Mouse (Mus musculus) forebrain, embryonic 15.5 days (tissue): ENCODE results near the gene Tnfsf8. TPM values are rescaled to one million over a fixed set of nuclear protein-coding genes. Genes with fewer than 3 reads are reported as not detected.

Experiments
- ATAC-seq: fragments of 200-750 bp; cut with Nextera tagmentation; replicated peaks from 2 replicates; pipeline ENCODE4 v1.8.0; 2017; ENCODE audit warnings: mild to moderate bottlenecking, moderate TSS enrichment, moderate library complexity
- H3K27ac ChIP-seq: fragments of 300-500 bp; sonication (generic); replicated peaks from 2 replicates; pipeline ENCODE4 v1.5.1; 2015; ENCODE audit warnings: mild to moderate bottlenecking, inconsistent platforms
- H3K27me3 ChIP-seq: fragments of 300-500 bp; sonication (generic); 2 replicates; pipeline ENCODE4 v1.6.1; 2015; ENCODE audit warnings: inconsistent platforms
- H3K36me3 ChIP-seq: fragments of 300-500 bp; sonication (generic); 2 replicates; pipeline ENCODE4 v1.6.1; 2015; ENCODE audit warnings: mild to moderate bottlenecking, inconsistent platforms
- H3K4me1 ChIP-seq: fragments of 300-500 bp; sonication (generic); 2 replicates; pipeline ENCODE4 v1.6.1; 2015; ENCODE audit warnings: inconsistent platforms
- H3K4me2 ChIP-seq: fragments of 300-500 bp; sonication (generic); replicated peaks from 2 replicates; pipeline ENCODE4 v1.6.1; 2015; ENCODE audit warnings: mild to moderate bottlenecking, inconsistent platforms
- H3K4me3 ChIP-seq: fragments of 300-500 bp; sonication (generic); 2 replicates; pipeline ENCODE4 v1.5.1; 2015; ENCODE audit warnings: mild to moderate bottlenecking, inconsistent platforms
- H3K9ac ChIP-seq: fragments of 300-500 bp; sonication (generic); replicated peaks from 2 replicates; pipeline ENCODE4 v1.6.1; 2015; ENCODE audit warnings: mild to moderate bottlenecking, inconsistent platforms
- H3K9me3 ChIP-seq: fragments of 300-500 bp; sonication (generic); 2 replicates; pipeline ENCODE4 v1.6.1; 2016; ENCODE audit warnings: inconsistent platforms
- WGBS: fragments of 180-500 bp; shearing (Covaris S2); methylation state at CpG from one replicate; pipeline ENCODE4 v1.1.7; 2015; ENCODE audit warnings: mixed read lengths; 5-methylcytosine and 5-hydroxymethylcytosine counted together
- polyA plus RNA-seq: library from polyadenylated mRNA; unstranded; fragments of >200 nt; fragmentation: Nextera tagmentation; extraction: Ambion mirVana; gene quantifications from 2 replicates; pipeline ENCODE4 v1.2.1, GENCODE M21; 2015

Gene Tnfsf8
- polyA plus RNA-seq = 0.05 and 0.15 TPM in 2 replicates

GRCm38 (mm10) chr4:63860688-63861540 is at the start of gene Tnfsf8:
Gene Tnfsf8 (minus strand): TSS chr4:63861347.
- ATAC-seq = no peak
- no peak within 1 kb of the TSS for H3K27ac ChIP-seq

GRCm38 (mm10) chr4:63908511-63908910 is 47.4 kb upstream of the Tnfsf8 start:
- H3K27ac ChIP-seq = no peak overlapping the region
- H3K4me1 ChIP-seq = no peaks in the 10 kb centered on the region
- H3K4me2 ChIP-seq = no peak overlapping the region
- no peak overlapping the region for H3K9ac ChIP-seq
- no peaks in the 10 kb centered on the region for H3K9me3 ChIP-seq
- 95% methylated on average over 1 of the region's 1 CpGs for WGBS
- H3K4me3 ChIP-seq = no peak overlapping the region
- ATAC-seq = no peak
- no peaks in the 10 kb centered on the region for H3K27me3 ChIP-seq
- H3K36me3 ChIP-seq = no peaks in the 10 kb centered on the region

More at GRCm38 (mm10) chr4:63860688-63861540, at the start of gene Tnfsf8:
- Histone ChIP-seq H3K9ac (no peak within 1 kb of the TSS), H3K9me3 (no peaks in the 10 kb centered on the region), H3K4me1 (no peaks in the 10 kb centered on the region), H3K4me2 (no peak within 1 kb of the TSS), H3K27me3 (no peaks in the 10 kb centered on the region), H3K36me3 (no peaks in the 10 kb centered on the region), H3K4me3 (no peak within 1 kb of the TSS)
- WGBS = 88% methylated on average over 19 of the region's 19 CpGs

- Histone ChIP-seq H3K4me3 (no peak overlapping the region), H3K4me1 (no peaks in the 10 kb centered on the region), H3K9me3 (no peaks in the 10 kb centered on the region), H3K9ac (no peak overlapping the region), H3K27me3 (no peaks in the 10 kb centered on the region), H3K4me2 (no peak overlapping the region), H3K27ac (no peak overlapping the region), H3K36me3 (no peaks in the 10 kb centered on the region)
- no peak for ATAC-seq
Observed at GRCm38 (mm10) chr4:63907473-63907872, 46.3 kb upstream of the Tnfsf8 start.

DNA sequence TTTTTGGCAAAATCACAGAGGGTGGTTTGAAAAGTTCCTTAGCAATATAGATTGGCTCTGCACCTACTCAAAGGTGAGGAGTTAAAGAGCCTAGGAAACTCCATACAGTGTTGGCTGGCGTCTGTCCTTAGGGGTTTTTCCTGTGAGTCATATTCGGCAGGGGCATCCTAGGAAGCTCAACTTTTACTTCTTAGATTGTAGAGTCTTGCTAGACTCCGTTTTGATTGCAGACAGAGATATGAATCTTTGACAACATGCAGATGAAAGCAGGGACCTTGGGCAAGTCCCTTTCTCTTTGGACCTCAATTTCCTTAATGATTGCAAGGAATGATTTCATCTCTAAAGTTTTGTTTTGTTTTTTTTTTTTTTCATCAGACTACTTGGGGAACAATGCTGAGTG is 44.9 kb upstream of the Tnfsf8 start:
- no peaks in the 10 kb centered on the region for H3K9me3 ChIP-seq
- no peaks in the 10 kb centered on the region for H3K4me1 ChIP-seq
- no peaks in the 10 kb centered on the region for H3K36me3 ChIP-seq
- no peak overlapping the region for H3K4me3 ChIP-seq
- ATAC-seq = no peak
- no peak overlapping the region for H3K9ac ChIP-seq
- H3K4me2 ChIP-seq = no peak overlapping the region
- no peaks in the 10 kb centered on the region for H3K27me3 ChIP-seq
- 85% methylated on average over 3 of the region's 3 CpGs for WGBS
- no peak overlapping the region for H3K27ac ChIP-seq

DNA sequence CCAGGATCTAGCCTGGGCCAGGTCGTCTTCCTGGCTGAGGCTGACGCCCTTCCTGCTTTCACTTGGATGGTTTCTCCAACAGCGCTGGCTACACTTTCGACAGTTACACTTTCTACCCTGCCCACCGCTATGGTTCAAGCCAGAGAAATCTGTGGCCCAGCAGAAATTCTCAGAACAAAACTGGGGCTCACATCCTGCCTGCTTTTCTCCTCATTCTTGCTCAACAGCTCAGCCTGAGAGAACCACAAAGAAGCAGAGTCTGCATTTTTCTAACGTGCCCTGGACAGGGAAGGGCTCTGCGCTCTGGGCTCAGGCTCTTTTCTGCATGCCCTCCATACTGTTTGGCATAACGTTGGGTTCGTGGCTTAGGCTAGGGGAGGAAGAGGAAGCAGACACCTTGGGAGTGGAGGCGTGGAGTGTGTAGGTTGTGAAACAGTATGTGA is 38.0 kb upstream of the Tnfsf8 start:
- Histone ChIP-seq H3K4me3 (no peak overlapping the region), H3K9ac (no peak overlapping the region), H3K4me1 (no peaks in the 10 kb centered on the region), H3K4me2 (no peak overlapping the region), H3K36me3 (no peaks in the 10 kb centered on the region), H3K9me3 (no peaks in the 10 kb centered on the region), H3K27ac (no peak overlapping the region), H3K27me3 (no peaks in the 10 kb centered on the region)
- no peak for ATAC-seq
- WGBS = 86% methylated on average over 10 of the region's 10 CpGs

- H3K36me3 ChIP-seq = no peaks in the 10 kb centered on the region
- no peaks in the 10 kb centered on the region for H3K27me3 ChIP-seq
- no peaks in the 10 kb centered on the region for H3K4me1 ChIP-seq
- no peak overlapping the region for H3K9ac ChIP-seq
- no peak overlapping the region for H3K4me2 ChIP-seq
- no peak for ATAC-seq
- H3K4me3 ChIP-seq = no peak overlapping the region
- H3K27ac ChIP-seq = no peak overlapping the region
- H3K9me3 ChIP-seq = no peaks in the 10 kb centered on the region
Observed at GRCm38 (mm10) chr4:63897152-63897551, 36.0 kb upstream of the Tnfsf8 start.

DNA sequence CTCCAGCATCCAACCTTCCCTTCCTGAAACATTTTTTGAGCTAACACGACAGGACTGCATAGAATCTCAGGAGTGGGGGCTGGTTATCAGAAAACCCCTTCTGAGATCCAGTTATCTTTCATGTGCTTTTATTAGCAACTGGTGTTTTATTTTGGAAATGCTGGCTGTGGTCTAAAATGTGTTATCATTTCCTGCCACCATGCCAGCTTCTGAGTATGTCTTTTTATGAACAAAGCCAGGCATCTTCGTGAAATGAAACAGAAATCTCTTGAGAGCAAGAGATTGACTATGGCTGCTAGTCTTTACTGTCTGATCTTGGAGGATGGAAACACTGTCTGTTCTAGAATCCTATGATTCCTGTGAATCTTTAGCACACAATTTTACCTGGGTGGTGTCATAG is 25.0 kb upstream of the Tnfsf8 start:
- H3K36me3 ChIP-seq = no peaks in the 10 kb centered on the region
- no peak overlapping the region for H3K9ac ChIP-seq
- no peaks in the 10 kb centered on the region for H3K9me3 ChIP-seq
- no peak overlapping the region for H3K4me3 ChIP-seq
- no peaks in the 10 kb centered on the region for H3K4me1 ChIP-seq
- no peaks in the 10 kb centered on the region for H3K27me3 ChIP-seq
- no peak overlapping the region for H3K4me2 ChIP-seq
- ATAC-seq = no peak
- 82% methylated on average over 2 of the region's 2 CpGs for WGBS
- no peak overlapping the region for H3K27ac ChIP-seq

GRCm38 (mm10) chr4:63876720-63877119 is 15.6 kb upstream of the Tnfsf8 start:
- Histone ChIP-seq H3K27ac (no peak overlapping the region), H3K9me3 (no peaks in the 10 kb centered on the region), H3K36me3 (no peaks in the 10 kb centered on the region), H3K4me2 (no peak overlapping the region), H3K9ac (no peak overlapping the region), H3K4me1 (no peaks in the 10 kb centered on the region), H3K4me3 (no peak overlapping the region), H3K27me3 (no peaks in the 10 kb centered on the region)
- 87% methylated on average over 2 of the region's 2 CpGs for whole genome bisulfite sequencing
- ATAC-seq = no peak

DNA sequence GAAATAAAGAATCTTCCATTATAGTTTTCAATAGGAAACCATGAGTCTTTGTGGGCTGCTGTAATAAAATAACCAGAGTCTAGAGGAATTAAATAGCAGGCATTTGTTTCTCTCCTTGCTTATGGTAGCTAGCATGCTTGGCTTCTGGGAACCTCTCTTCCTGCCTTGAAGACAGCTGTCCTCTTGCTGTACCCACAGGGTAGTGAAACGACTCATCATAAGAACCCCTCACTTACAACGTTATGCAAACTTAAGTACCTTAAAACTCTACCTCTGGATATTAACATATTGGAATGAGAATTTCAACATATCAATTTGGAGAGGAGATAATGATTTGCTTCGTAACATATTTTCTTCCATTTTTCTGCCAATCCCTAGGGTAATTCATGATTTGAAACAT is 14.3 kb upstream of the Tnfsf8 start:
- H3K4me3 ChIP-seq = no peak overlapping the region
- no peak for ATAC-seq
- H3K9ac ChIP-seq = no peak overlapping the region
- H3K9me3 ChIP-seq = no peaks in the 10 kb centered on the region
- WGBS = 93% methylated on average over 3 of the region's 3 CpGs
- no peak overlapping the region for H3K4me2 ChIP-seq
- no peak overlapping the region for H3K27ac ChIP-seq
- H3K4me1 ChIP-seq = no peaks in the 10 kb centered on the region
- H3K27me3 ChIP-seq = no peaks in the 10 kb centered on the region
- no peaks in the 10 kb centered on the region for H3K36me3 ChIP-seq

- Histone ChIP-seq H3K4me3 (no peak overlapping the region), H3K27me3 (no peaks in the 10 kb centered on the region), H3K4me2 (no peak overlapping the region), H3K9me3 (no peaks in the 10 kb centered on the region), H3K36me3 (no peaks in the 10 kb centered on the region), H3K27ac (no peak overlapping the region), H3K4me1 (no peaks in the 10 kb centered on the region), H3K9ac (no peak overlapping the region)
- 95% methylated on average over 1 of the region's 1 CpGs for WGBS
- ATAC-seq = no peak
Observed at GRCm38 (mm10) chr4:63870678-63871077, 9.5 kb upstream of the Tnfsf8 start.

GRCm38 (mm10) chr4:63868770-63869169 is 7.6 kb upstream of the Tnfsf8 start:
- WGBS = 75% methylated on average over 2 of the region's 2 CpGs
- no peak for ATAC-seq
- no peaks in the 10 kb centered on the region for H3K4me1 ChIP-seq
- no peak overlapping the region for H3K27ac ChIP-seq
- no peak overlapping the region for H3K4me3 ChIP-seq
- no peaks in the 10 kb centered on the region for H3K36me3 ChIP-seq
- no peaks in the 10 kb centered on the region for H3K9me3 ChIP-seq
- no peaks in the 10 kb centered on the region for H3K27me3 ChIP-seq
- H3K4me2 ChIP-seq = no peak overlapping the region
- H3K9ac ChIP-seq = no peak overlapping the region

DNA sequence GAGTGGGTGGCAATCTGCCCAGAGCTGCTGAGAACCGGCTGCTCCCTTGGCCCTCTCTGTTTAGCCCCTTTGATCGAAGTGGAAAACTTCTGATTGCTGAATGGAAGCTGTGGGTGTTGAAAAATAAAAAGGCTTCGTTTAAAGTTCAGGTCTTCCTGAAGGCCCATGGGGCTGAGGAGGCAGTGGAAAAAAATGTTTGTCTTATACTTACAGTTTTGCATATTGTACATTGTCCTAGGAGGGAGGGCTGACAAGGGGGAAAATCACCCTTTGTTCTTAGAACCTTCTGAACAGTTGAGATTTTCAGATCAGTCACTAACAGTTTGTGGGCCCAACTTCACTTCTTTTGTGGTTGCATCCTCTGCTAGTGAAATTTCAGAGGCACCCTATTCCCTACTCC is 1.8 kb upstream of the Tnfsf8 start:
- no peak for ATAC-seq
- H3K9me3 ChIP-seq = no peaks in the 10 kb centered on the region

More for the DNA sequence above, 1.8 kb upstream of the Tnfsf8 start:
- Histone ChIP-seq H3K4me3 (no peak overlapping the region), H3K27me3 (no peaks in the 10 kb centered on the region), H3K36me3 (no peaks in the 10 kb centered on the region), H3K9ac (no peak overlapping the region), H3K4me2 (no peak overlapping the region), H3K27ac (no peak overlapping the region), H3K4me1 (no peaks in the 10 kb centered on the region)
- WGBS = 43% methylated on average over 3 of the region's 3 CpGs
